Mouse (Mus musculus): ENCODE measurements around the gene Ppp1r12b.

Gene Ppp1r12b

GRCm38 (mm10) chr1:134955637-134956176 lies at the start of gene Ppp1r12b:
TSS of gene Ppp1r12b (minus strand) at chr1:134955942.
- DNase-seq (ENCODE audit: low spot score), result peak; percentile 97

GRCm38 (mm10) chr1:135003346-135003745 lies 47.6 kb upstream of the Ppp1r12b start:
- no peak for DNase-seq (ENCODE audit: low spot score)

GRCm38 (mm10) chr1:135000527-135000926 lies 44.8 kb upstream of the Ppp1r12b start:
- DNase-seq (ENCODE audit: low spot score), result no peak

- no peak for DNase-seq (ENCODE audit: low spot score)
Measured at GRCm38 (mm10) chr1:134998231-134998630, 42.5 kb upstream of the Ppp1r12b start.

- DNase-seq (ENCODE audit: low spot score), result no peak
Measured at GRCm38 (mm10) chr1:134997568-134997967, 41.8 kb upstream of the Ppp1r12b start.

- DNase-seq (ENCODE audit: low spot score), result no peak
Measured at GRCm38 (mm10) chr1:134996471-134996870, 40.7 kb upstream of the Ppp1r12b start.

GRCm38 (mm10) chr1:134995954-134996353 lies 40.2 kb upstream of the Ppp1r12b start:
- no peak for DNase-seq (ENCODE audit: low spot score)

- DNase-seq (ENCODE audit: low spot score), result no peak
Measured at GRCm38 (mm10) chr1:134995437-134995836, 39.7 kb upstream of the Ppp1r12b start.

GRCm38 (mm10) chr1:134994739-134995138 lies 39.0 kb upstream of the Ppp1r12b start:
- DNase-seq (ENCODE audit: low spot score), result no peak

- DNase-seq (ENCODE audit: low spot score), result no peak
Measured at GRCm38 (mm10) chr1:134992046-134992645, 36.4 kb upstream of the Ppp1r12b start.

- peak; percentile 83 for DNase-seq (ENCODE audit: low spot score)
Measured at GRCm38 (mm10) chr1:134989372-134989771, 33.6 kb upstream of the Ppp1r12b start.

GRCm38 (mm10) chr1:134987962-134988341 lies 32.2 kb upstream of the Ppp1r12b start:
- DNase-seq (ENCODE audit: low spot score), result no peak

GRCm38 (mm10) chr1:134987173-134987961 lies 31.6 kb upstream of the Ppp1r12b start:
- DNase-seq (ENCODE audit: low spot score), result peak; percentile 41

GRCm38 (mm10) chr1:134972920-134973319 lies 17.2 kb upstream of the Ppp1r12b start:
- no peak for DNase-seq (ENCODE audit: low spot score)

GRCm38 (mm10) chr1:134965430-134965829 lies 9.7 kb upstream of the Ppp1r12b start:
- no peak for DNase-seq (ENCODE audit: low spot score)

GRCm38 (mm10) chr1:134962821-134963220 lies 7.1 kb upstream of the Ppp1r12b start:
- no peak for DNase-seq (ENCODE audit: low spot score)

GRCm38 (mm10) chr1:134962053-134962803 lies 6.5 kb upstream of the Ppp1r12b start, which contains the start of gene Ube2t:
TSS of gene Ube2t (plus strand) at chr1:134962565.
- DNase-seq (ENCODE audit: low spot score), result peak; percentile 96

GRCm38 (mm10) chr1:134960634-134961033 lies 4.9 kb upstream of the Ppp1r12b start:
- no peak for DNase-seq (ENCODE audit: low spot score)

GRCm38 (mm10) chr1:134955050-134955636 lies 599 bp downstream of the Ppp1r12b start:
- no peak for DNase-seq (ENCODE audit: low spot score)

GRCm38 (mm10) chr1:134949946-134950345 lies 5.8 kb downstream of the Ppp1r12b start:
- DNase-seq (ENCODE audit: low spot score), result no peak

- no peak for DNase-seq (ENCODE audit: low spot score)
Measured at GRCm38 (mm10) chr1:134947590-134947989, 8.2 kb downstream of the Ppp1r12b start.

GRCm38 (mm10) chr1:134942898-134943297 lies 12.8 kb downstream of the Ppp1r12b start:
- DNase-seq (ENCODE audit: low spot score), result no peak

Measured in urinary bladder, postnatal 14 days (tissue).